Comparison of ENCODE assay signal across 34 mouse cellular contexts in genomic region chr4:152069245-152069644, GRCm38 (mm10). TPM values are rescaled to one million over a fixed set of nuclear protein-coding genes. Genes with fewer than 3 reads are reported as not detected.
"Had no signal": no experiment of that assay in that cellular context is flagged by ENCODE, and none has a peak within 500 bp of the region (broad histone marks: within the 10 kb centered on the region; RNA-seq: fewer than 3 reads in every experiment).

No protein-coding gene starts in this region.

- ATAC-seq: hindbrain, embryonic 16.5 days; hindbrain, postnatal 0 days; inflammation-experienced regulatory T-cells, adult 6 months; intestine, embryonic 15.5 days; intestine, embryonic 16.5 days; intestine, postnatal 0 days had no signal

- H3K27ac ChIP-seq: heart, embryonic 10.5 days; heart, embryonic 13.5 days; heart, embryonic 15.5 days; hindbrain, embryonic 12.5 days; hindbrain, embryonic 13.5 days; hindbrain, embryonic 14.5 days; hindbrain, embryonic 15.5 days; hindbrain, postnatal 0 days; intestine, embryonic 15.5 days; kidney, embryonic 15.5 days; kidney, postnatal 0 days; layer of hippocampus, adult 2 months had no signal

- H3K9me3 ChIP-seq: heart, embryonic 10.5 days; heart, embryonic 12.5 days; heart, embryonic 13.5 days; heart, embryonic 15.5 days; hindbrain, embryonic 12.5 days; hindbrain, embryonic 13.5 days; hindbrain, embryonic 15.5 days; intestine, embryonic 15.5 days; kidney, embryonic 15.5 days had no signal

- H3K9ac ChIP-seq: heart, embryonic 12.5 days; heart, embryonic 13.5 days; heart, embryonic 15.5 days; hindbrain, embryonic 12.5 days; hindbrain, embryonic 13.5 days; hindbrain, embryonic 14.5 days; hindbrain, embryonic 15.5 days; intestine, embryonic 15.5 days; kidney, embryonic 15.5 days had no signal

- H3K4me3 ChIP-seq: heart, embryonic 10.5 days; heart, embryonic 12.5 days; heart, embryonic 13.5 days; heart, embryonic 15.5 days; hindbrain, embryonic 12.5 days; hindbrain, embryonic 13.5 days; hindbrain, embryonic 15.5 days; intestine, embryonic 15.5 days; kidney, embryonic 15.5 days; layer of hippocampus, adult 2 months had no signal

- H3K27me3 ChIP-seq: heart, embryonic 13.5 days; heart, embryonic 15.5 days; hindbrain, embryonic 12.5 days; hindbrain, embryonic 13.5 days; hindbrain, embryonic 15.5 days; intestine, embryonic 15.5 days; kidney, embryonic 15.5 days had no signal

- H3K36me3 ChIP-seq: heart, embryonic 10.5 days; heart, embryonic 13.5 days; heart, embryonic 15.5 days; hindbrain, embryonic 12.5 days; hindbrain, embryonic 15.5 days; intestine, embryonic 15.5 days had no signal

- DNase-seq: heart, postnatal 10 days; heart, postnatal 14 days; heart, postnatal 36 days; heart, postnatal 4 days; kidney, adult 11 months; kidney, adult 18-20 months; kidney, adult 2 months; kidney, adult 8-10 months; kidney, adult 9 months; kidney, postnatal 10 days; kidney, postnatal 14 days; kidney, postnatal 25 days; kidney, postnatal 36 days; kidney, postnatal 4 days; layer of hippocampus, adult 9-11 months; layer of hippocampus, postnatal 36 days had no signal

- H3K4me2 ChIP-seq: heart, embryonic 11.5 days; heart, embryonic 12.5 days; heart, embryonic 13.5 days; heart, embryonic 15.5 days; hindbrain, embryonic 12.5 days; hindbrain, embryonic 13.5 days; hindbrain, embryonic 14.5 days; hindbrain, embryonic 15.5 days; intestine, embryonic 15.5 days; kidney, embryonic 15.5 days had no signal

RNA-seq across cellular contexts. Expression of gene Tas1r1, which starts 30.9 kb away (rescaled TPM):
- polyA plus RNA-seq: heart, embryonic 13.5 days; inflammation-experienced regulatory T-cells, adult 6 months had no signal
